Mouse (Mus musculus): ENCODE measurements around the gene Cdh19. TPM values are rescaled to one million over a fixed set of nuclear protein-coding genes. Genes with fewer than 3 reads are reported as not detected.

Gene Cdh19
- total and polyA plus RNA-seq, 3 experiments: not detected

GRCm38 (mm10) chr1:110909218-110909617 lies 68.2 kb downstream of the Cdh19 start:
- Histone ChIP-seq H3K36me3 (replicated peaks in 1 of 2; ENCODE audit: control insufficient read depth in 1 of 2, insufficient read depth in 1 of 2, low read length in 1 of 2) (no peaks in the 10 kb centered on the region), H3K27me3 (replicated peaks) (no peaks in the 10 kb centered on the region), H3K9ac (ENCODE audit: insufficient read depth, low read depth) (no peak overlapping the region), H3K4me3 (replicated peaks in 1 of 3; ENCODE audit: low read depth in 2 of 3, low read length in 2 of 3, poor library complexity in 1 of 3) (no peak overlapping the region), H3K27ac (ENCODE audit: insufficient read depth, low read depth) (no peak overlapping the region), H3K4me1 (ENCODE audit: control insufficient read depth in 1 of 2, insufficient read depth in 2 of 2) (no peaks in the 10 kb centered on the region), H3K79me2 (replicated peaks; ENCODE audit: control insufficient read depth, extremely low read depth, insufficient read depth, poor library complexity, severe bottlenecking) (no peaks in the 10 kb centered on the region), H3K4me2 (ENCODE audit: insufficient read depth, low read depth, poor library complexity, severe bottlenecking) (no peak overlapping the region), H3K9me3 (replicated peaks; ENCODE audit: low read length) (peaks cover 27% of the 10 kb centered on the region)
- dilution Hi-C loops (cut with MboI; ENCODE audit: extremely low pct_ligation_motif_present, extremely low pct_unique_long_range_greater_than_20kb, low sequenced_read_pairs): no loop called here
- no peak for TF ChIP-seq EP300 (IDR thresholded peaks at IDR 0.05; ENCODE audit: low read length)
- TF ChIP-seq TBP (conservative IDR thresholded peaks at IDR 0.05; ENCODE audit: low read depth, low read length): no peak
- no peak for TF ChIP-seq RCOR1 (conservative IDR thresholded peaks at IDR 0.05; ENCODE audit: low read depth, low read length)
- no peak for TF ChIP-seq POLR2AphosphoS2 (IDR thresholded peaks at IDR 0.05; ENCODE audit: low read depth, low read length)
- no peak for TF ChIP-seq ZMIZ1 (IDR thresholded peaks at IDR 0.05; ENCODE audit: low read depth, low read length)
- TF ChIP-seq JUN (IDR thresholded peaks at IDR 0.05; ENCODE audit: insufficient read depth, low read depth, low read length): no peak
- TF ChIP-seq RAD21 (IDR thresholded peaks at IDR 0.05; ENCODE audit: low read depth, low read length): no peak
- no peak for TF ChIP-seq ETS1 (conservative IDR thresholded peaks at IDR 0.05; ENCODE audit: low read depth, low read length)
- no peak for TF ChIP-seq HCFC1 (IDR thresholded peaks at IDR 0.05; ENCODE audit: low read depth, low read length)
- no peak for TF ChIP-seq CHD1 (IDR thresholded peaks at IDR 0.05; ENCODE audit: low read depth, low read length)
- DNase-seq (ENCODE audit: extremely low read depth): no peak
- in situ Hi-C loops (cut with MboI; ENCODE audit: low pct_ligation_motif_present, low pct_unique_long_range_greater_than_20kb, low sequenced_read_pairs): no loop called here

- no peak for DNase-seq (ENCODE audit: extremely low read depth)
- H3K27ac ChIP-seq (ENCODE audit: insufficient read depth, low read depth): no peak overlapping the region
- no peak for TF ChIP-seq JUND (conservative IDR thresholded peaks at IDR 0.05; ENCODE audit: low read depth, low read length)
- no peak for TF ChIP-seq KAT2A (IDR thresholded peaks at IDR 0.05; ENCODE audit: insufficient replicate concordance, low read length)
- no peak for TF ChIP-seq MAX (IDR thresholded peaks at IDR 0.05; ENCODE audit: low read length)
- no peak for TF ChIP-seq CHD1 (IDR thresholded peaks at IDR 0.05; ENCODE audit: low read depth, low read length)
- no peak for TF ChIP-seq USF2 (conservative IDR thresholded peaks at IDR 0.05; ENCODE audit: low read depth, low read length)
- no peak for TF ChIP-seq ELF1 (IDR thresholded peaks at IDR 0.05; ENCODE audit: low read depth, low read length)
- TF ChIP-seq ZC3H11A (IDR thresholded peaks at IDR 0.05; ENCODE audit: low read depth, low read length): no peak
- TF ChIP-seq MEF2A (IDR thresholded peaks at IDR 0.05; ENCODE audit: borderline replicate concordance, low read depth, low read length): no peak
- H3K4me1 ChIP-seq (ENCODE audit: control insufficient read depth in 1 of 2, insufficient read depth in 2 of 2): no peaks in the 10 kb centered on the region
- no peak overlapping the region for H3K4me3 ChIP-seq (replicated peaks in 1 of 3; ENCODE audit: low read depth in 2 of 3, low read length in 2 of 3, poor library complexity in 1 of 3)
- peaks cover 14% of the 10 kb centered on the region for H3K9me3 ChIP-seq (replicated peaks; ENCODE audit: low read length)
- H3K4me2 ChIP-seq (ENCODE audit: insufficient read depth, low read depth, poor library complexity, severe bottlenecking): no peak overlapping the region
- no peak overlapping the region for H3K9ac ChIP-seq (ENCODE audit: insufficient read depth, low read depth)
- no peaks in the 10 kb centered on the region for H3K79me2 ChIP-seq (replicated peaks; ENCODE audit: control insufficient read depth, extremely low read depth, insufficient read depth, poor library complexity, severe bottlenecking)
- in situ Hi-C loops (cut with MboI; ENCODE audit: low pct_ligation_motif_present, low pct_unique_long_range_greater_than_20kb, low sequenced_read_pairs) (no loop called here), dilution Hi-C loops (cut with MboI; ENCODE audit: extremely low pct_ligation_motif_present, extremely low pct_unique_long_range_greater_than_20kb, low sequenced_read_pairs) (no loop called here)
- H3K27me3 ChIP-seq (replicated peaks): no peaks in the 10 kb centered on the region
- H3K36me3 ChIP-seq (replicated peaks in 1 of 2; ENCODE audit: control insufficient read depth in 1 of 2, insufficient read depth in 1 of 2, low read length in 1 of 2): no peaks in the 10 kb centered on the region
These were observed 73.1 kb downstream of the Cdh19 start for GRCm38 (mm10) chr1:110904266-110904665.
